Mouse (Mus musculus) layer of hippocampus, adult 9-11 months (tissue): ENCODE data around the gene Morc2b.
A peak's percentile ranks its signal among the peaks of the same experiment; 100 is the strongest.
"Not testable (repeated sequence)": the region's sequence is repeated elsewhere in the genome, so short reads cannot be mapped to it uniquely, and the experiment has no call there.

Source experiments
- DNase-seq: peaks from one replicate; pipeline ENCODE4 v3.0.0; 2022

Morc2b gene

GRCm38 (mm10) chr17:33139261-33139820, at the start of gene Morc2b:
TSS of gene Morc2b (minus strand) at chr17:33139683.
- no peak for DNase-seq

GRCm38 (mm10) chr17:33168147-33168546, 28.7 kb upstream of the Morc2b start, which contains the start of gene Olfr55:
TSS of gene Olfr55 (plus strand) at chr17:33168447.
- DNase-seq = not testable (repeated sequence)

GRCm38 (mm10) chr17:33126257-33126656, 13.2 kb downstream of the Morc2b start:
- no peak for DNase-seq

- no peak for DNase-seq
Observed at GRCm38 (mm10) chr17:33124546-33124945, 14.9 kb downstream of the Morc2b start.

- no peak for DNase-seq
Observed at GRCm38 (mm10) chr17:33097396-33097795, 42.1 kb downstream of the Morc2b start.

GRCm38 (mm10) chr17:33092391-33093193, 46.9 kb downstream of the Morc2b start:
- DNase-seq = peak; percentile 84

- no peak for DNase-seq
Observed at GRCm38 (mm10) chr17:33091630-33092029, 47.9 kb downstream of the Morc2b start.

- peak; percentile 94 for DNase-seq
Observed at GRCm38 (mm10) chr17:33089220-33089949, 50.1 kb downstream of the Morc2b start, which contains the start of gene Zfp563. TSS of gene Zfp563 (plus strand) at chr17:33089310.

GRCm38 (mm10) chr17:33067958-33068357, 71.5 kb downstream of the Morc2b start, which contains the start of gene 4921501E09Rik:
TSS of gene 4921501E09Rik (minus strand) at chr17:33068058.
- no peak for DNase-seq
